Mouse (Mus musculus) E14TG2a.4 (cell line): ENCODE data around the gene Ccdc60.

ENCODE experiments used
- CTCF ChIP-seq: conservative IDR thresholded peaks from 2 replicates; pipeline ENCODE4 v1.5.1; 2014; ENCODE audit warnings: low read length
- NANOG ChIP-seq: IDR thresholded peaks from 2 replicates; pipeline ENCODE4 v1.6.1; 2014; ENCODE audit warnings: borderline replicate concordance, low read length, mixed read lengths
- POU5F1 ChIP-seq: IDR thresholded peaks from 2 replicates; pipeline ENCODE4 v1.6.1; 2014; ENCODE audit warnings: low read length, borderline replicate concordance

DNA sequence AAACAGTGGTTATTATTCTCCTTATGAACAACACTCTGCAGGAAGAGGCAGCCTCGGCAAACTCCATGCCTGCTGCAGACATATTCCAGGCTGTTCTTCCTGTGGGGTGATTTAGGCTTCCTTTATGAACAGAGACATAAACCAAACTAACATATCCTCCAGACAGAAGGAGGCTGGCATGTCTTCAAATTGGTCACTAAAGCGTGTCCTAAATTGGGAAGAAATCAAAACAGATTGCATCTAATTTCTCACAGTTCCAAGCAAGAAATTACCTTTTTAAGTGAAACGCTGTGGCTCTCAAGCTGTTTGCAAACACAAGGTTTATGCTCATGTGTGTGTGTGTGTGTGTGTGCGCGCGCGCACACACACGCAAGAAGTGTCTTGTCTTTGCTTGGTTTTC is 24.9 kb upstream of the Ccdc60 start:
- TF ChIP-seq CTCF = no peak
- TF ChIP-seq POU5F1 = no peak
- TF ChIP-seq NANOG = no peak
